Mouse (Mus musculus): ENCODE measurements around the gene Ccnj. TPM values are rescaled to one million over a fixed set of nuclear protein-coding genes. Genes with fewer than 3 reads are reported as not detected.

The Ccnj gene
- total RNA-seq (2023; ENCODE audit: inconsistent age), result 20.2 to 24.9 TPM (median 21.7 TPM) in 4 replicates

DNA sequence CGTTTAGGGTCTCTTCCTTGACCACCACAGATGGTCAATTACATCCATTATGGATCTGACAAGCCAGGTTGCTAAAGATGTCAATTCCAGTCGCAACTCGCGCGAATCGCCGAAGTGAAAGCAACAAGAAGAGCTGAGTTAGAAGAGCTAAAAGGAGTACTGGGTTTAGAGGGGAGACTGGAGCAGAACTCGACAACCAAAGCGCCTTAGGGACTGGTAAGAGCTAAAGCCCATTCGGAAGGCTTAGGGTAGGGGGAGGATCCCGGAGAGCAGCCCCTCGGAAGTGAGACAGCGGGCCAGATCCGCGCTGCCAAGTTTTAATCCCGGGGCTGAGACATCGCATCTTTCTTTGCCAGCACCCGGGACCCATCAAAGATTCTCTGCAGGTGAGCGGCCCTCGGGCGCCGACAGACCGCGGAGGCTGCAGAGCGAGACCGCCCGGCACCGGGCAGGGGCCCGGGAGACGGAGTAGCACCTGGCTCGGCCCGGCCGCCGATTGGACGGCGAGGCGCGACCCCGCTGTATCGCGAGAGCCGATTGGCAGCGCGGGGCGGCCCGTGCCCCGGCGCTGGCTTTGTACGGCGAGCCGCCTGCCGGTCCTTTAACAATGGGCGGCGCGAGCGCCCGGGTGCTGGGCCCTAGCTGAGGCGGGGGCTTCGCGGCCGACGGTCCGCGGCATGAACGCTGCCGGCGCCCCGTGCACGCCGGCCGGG lies at the start of gene Ccnj:
Gene Ccnj, plus strand, starts transcription at position 577 of the 713 bp plus-strand sequence.

DNA sequence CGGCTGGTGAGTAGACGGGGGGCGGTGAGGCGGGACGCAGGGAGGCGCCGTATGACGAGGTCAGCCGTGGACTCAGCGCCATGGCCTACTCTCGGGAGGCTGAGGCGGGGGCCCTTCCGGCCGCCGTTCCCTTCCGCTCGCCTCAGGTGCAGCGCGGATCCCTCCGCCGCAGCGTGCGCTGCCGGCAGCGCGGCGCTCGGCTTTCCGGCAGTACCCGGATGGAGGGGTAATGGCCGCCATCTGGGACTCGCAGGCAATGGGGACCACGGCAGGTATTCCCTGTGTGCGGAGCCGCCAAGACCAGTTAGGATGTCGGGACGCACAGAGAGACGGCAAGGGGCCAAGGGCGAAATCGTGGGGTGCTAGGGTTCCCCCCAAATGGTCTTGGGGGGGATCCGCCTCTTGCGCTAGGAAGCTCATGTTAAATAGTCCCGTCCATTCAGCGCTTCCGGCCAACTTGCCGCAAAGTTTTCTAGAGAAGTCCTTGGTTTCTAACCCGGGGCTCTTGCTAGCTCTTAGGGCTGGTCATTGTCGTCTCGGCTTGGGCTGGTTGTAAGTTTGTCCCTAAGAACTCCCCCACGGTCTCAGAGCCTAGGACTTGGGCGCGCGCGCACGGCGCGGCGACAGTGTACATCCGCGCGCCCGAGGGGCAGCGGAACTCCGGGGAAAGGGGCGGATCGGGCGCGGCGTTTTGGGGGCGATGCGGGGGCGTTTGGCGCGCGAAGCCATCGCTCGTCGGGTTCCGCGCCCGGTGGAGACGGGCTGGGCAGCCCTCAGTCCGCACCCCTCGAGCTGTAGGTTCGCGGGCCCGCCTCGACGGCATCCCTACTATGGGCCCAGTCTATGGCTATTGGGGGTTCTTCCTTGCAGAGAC lies 63.7 kb downstream of the Ccnj start, which contains the start of gene Zfp518a:
Gene Zfp518a, plus strand, starts transcription at position 187 of the 874 bp plus-strand sequence.

Other genes with a start within 250 kb of the Ccnj start
- 19.1 to 34.7 TPM (median 24.3 TPM) in 4 replicates for gene Aldh18a1, start 242.8 kb upstream of the Ccnj start, total RNA-seq (2023; ENCODE audit: inconsistent age)
- gene Tctn3, start 219.0 kb upstream of the Ccnj start, total RNA-seq (2023; ENCODE audit: inconsistent age), result 5.5 to 8.9 TPM (median 7.4 TPM) in 4 replicates
- 18.4 to 21.6 TPM (median 18.9 TPM) in 4 replicates for gene Entpd1, start 218.9 kb upstream of the Ccnj start, total RNA-seq (2023; ENCODE audit: inconsistent age)
- gene Cc2d2b, start 82.5 kb upstream of the Ccnj start, total RNA-seq (2023; ENCODE audit: inconsistent age), result 0.21 to 0.22 TPM in 2 of 4 replicates, not detected in the others
- gene Zfp518a, start 63.4 kb downstream of the Ccnj start, total RNA-seq (2023; ENCODE audit: inconsistent age), result 19.2 to 22.4 TPM (median 21.4 TPM) in 4 replicates
- 399 to 415 TPM (median 406 TPM) in 4 replicates for gene Blnk, start 163.3 kb downstream of the Ccnj start, total RNA-seq (2023; ENCODE audit: inconsistent age)
- gene Dntt, start 198.0 kb downstream of the Ccnj start, total RNA-seq (2023; ENCODE audit: inconsistent age), result not detected in 4 replicates
- gene Opalin, start 245.8 kb downstream of the Ccnj start, total RNA-seq (2023; ENCODE audit: inconsistent age), result not detected in 4 replicates

All from B cell, adult (primary cell).